Mouse (Mus musculus) cerebellum, adult 2 months (tissue): Measurements from ENCODE around the gene Ddx31. TPM values are rescaled to one million over a fixed set of nuclear protein-coding genes. Genes with fewer than 3 reads are reported as not detected.

Experiments
- DNase-seq, 2 experiments: peaks; one replicate each; pipeline ENCODE4 v3.0.0; 2021
- H3K27ac ChIP-seq: fragments of 200-500 bp; 2 replicates; pipeline ENCODE4 v1.5.1; 2012; ENCODE audit warnings: low read length, control low read depth, inconsistent platforms; ENCODE audit not compliant: insufficient read depth
- H3K27me3 ChIP-seq: fragments of 200-500 bp; 2 replicates; pipeline ENCODE4 v1.6.1; 2012; ENCODE audit warnings: inconsistent platforms, mild to moderate bottlenecking, low read length, moderate library complexity; ENCODE audit not compliant: control insufficient read depth, insufficient read depth
- H3K4me1 ChIP-seq: fragments of 200-500 bp; 2 replicates; pipeline ENCODE4 v1.6.1; 2011; ENCODE audit warnings: low read length; ENCODE audit not compliant: control insufficient read depth, insufficient read depth
- H3K4me3 ChIP-seq: fragments of 200-500 bp; replicated peaks from 2 replicates; pipeline ENCODE3; 2011; ENCODE audit warnings: mild to moderate bottlenecking, low read depth, low read length, control low read depth; ENCODE audit not compliant: insufficient read depth
- CTCF ChIP-seq: fragments of 200-500 bp; IDR thresholded peaks from 2 replicates; pipeline ENCODE4 v1.5.1; 2011; ENCODE audit warnings: low read depth, mild to moderate bottlenecking, control low read depth, low read length, moderate library complexity, borderline replicate concordance; ENCODE audit not compliant: insufficient read depth
- POLR2A ChIP-seq: fragments of 200-500 bp; IDR thresholded peaks from 2 replicates; pipeline ENCODE4 v1.6.1; 2011; ENCODE audit warnings: low read length, control low read depth, borderline replicate concordance; ENCODE audit not compliant: insufficient read depth
- whole genome bisulfite sequencing: fragments of 180-500 bp; shearing (Covaris S2); methylation state at CpG from one replicate; pipeline ENCODE4 v1.1.7; 2018; 5-methylcytosine and 5-hydroxymethylcytosine counted together
- polyA plus RNA-seq: library from polyadenylated mRNA; depleted of rRNA; stranded (reverse); fragments of >200 nt; gene quantifications from 2 replicates; pipeline ENCODE4 v1.2.3, GENCODE M21; 2012

Ddx31 gene
- polyA plus RNA-seq, 1 experiment = 6.4 TPM

GRCm38 (mm10) chr2:28909186-28909817, 69.1 kb downstream of the Ddx31 start:
- Histone ChIP-seq H3K4me3 (no peak overlapping the region), H3K27ac (no peak overlapping the region), H3K4me1 (peaks cover 3% of the 10 kb centered on the region; the same call in 1 of the 2 replicates), H3K27me3 (no peaks in the 10 kb centered on the region)
- 46% methylated on average over 41 of the region's 41 CpGs for WGBS
- no peak for DNase-seq
- TF ChIP-seq CTCF (no peak), POLR2A (no peak)

DNA sequence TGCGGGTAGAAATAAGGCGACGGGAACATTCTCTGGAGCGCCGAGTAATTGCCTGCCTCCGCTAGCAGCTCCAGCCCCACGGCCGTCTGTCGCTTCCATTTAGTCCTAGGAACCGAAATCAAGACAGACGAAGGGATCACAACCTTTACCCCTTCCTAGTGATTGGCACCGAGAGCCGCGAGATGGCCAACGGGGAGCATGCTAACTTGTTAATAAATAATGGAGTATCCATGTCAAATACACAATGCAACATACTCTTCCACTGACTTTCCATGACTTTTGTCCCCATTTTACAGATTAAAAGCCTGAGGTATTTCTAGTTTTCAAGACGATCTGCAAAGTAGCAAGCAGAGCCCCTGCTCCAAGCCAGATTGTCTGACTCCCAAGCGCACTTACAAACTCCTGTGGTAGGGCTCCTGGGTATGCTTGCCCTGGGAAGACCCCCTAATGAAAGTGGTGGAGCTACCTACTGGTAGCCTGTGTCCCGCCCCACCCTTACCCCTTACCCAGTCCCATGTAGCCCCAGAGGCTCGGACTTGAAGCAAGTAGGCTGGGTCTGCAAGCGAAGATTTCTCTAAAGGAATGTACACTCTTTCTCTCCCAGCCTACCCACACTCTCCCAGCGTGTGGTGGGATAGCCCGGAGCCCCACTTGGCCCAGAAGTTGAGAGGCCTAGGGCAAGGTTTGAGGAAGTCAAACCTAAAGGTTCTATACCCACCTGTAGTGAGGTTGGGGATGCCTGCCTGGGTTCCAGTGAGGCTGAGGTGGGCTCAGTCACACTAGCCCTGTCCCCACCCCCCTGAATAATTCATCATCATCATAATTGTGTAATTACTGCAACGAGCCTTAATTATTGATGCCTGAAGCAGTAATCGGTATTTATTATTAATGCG, 69.9 kb downstream of the Ddx31 start:
- Histone ChIP-seq H3K4me3 (no peak overlapping the region), H3K4me1 (peaks cover 3% of the 10 kb centered on the region; the same call in 1 of the 2 replicates), H3K27me3 (no peaks in the 10 kb centered on the region), H3K27ac (no peak overlapping the region)
- WGBS = 68% methylated on average over 25 of the region's 25 CpGs
- TF ChIP-seq CTCF (no peak), POLR2A (no peak)
- no peak for DNase-seq

DNA sequence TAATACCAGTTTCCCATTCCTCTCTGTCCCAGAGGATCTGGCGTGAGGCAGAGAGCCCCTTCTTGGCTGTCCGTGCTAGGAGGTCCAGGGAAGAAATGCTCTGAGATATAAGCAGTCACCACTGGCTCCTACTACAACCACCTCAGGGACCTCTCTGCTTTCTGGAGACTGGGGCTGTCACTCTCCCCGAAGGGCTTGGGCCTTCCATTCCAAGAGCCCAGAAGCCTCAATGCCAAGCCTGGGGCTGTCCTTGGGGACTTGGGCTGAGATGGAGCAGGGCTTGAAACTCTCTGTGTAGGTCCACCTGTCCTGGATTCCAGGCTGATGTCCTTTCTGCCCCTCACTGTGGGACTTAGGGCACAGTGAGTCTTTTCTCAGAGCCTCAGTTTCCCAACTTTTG, 70.7 kb downstream of the Ddx31 start:
- WGBS = 68% methylated on average over 3 of the region's 3 CpGs
- no peaks in the 10 kb centered on the region for H3K27me3 ChIP-seq
- no peak for TF ChIP-seq POLR2A
- TF ChIP-seq CTCF = no peak
- peaks cover 3% of the 10 kb centered on the region; the same call in 1 of the 2 replicates for H3K4me1 ChIP-seq
- H3K27ac ChIP-seq = no peak overlapping the region
- no peak for DNase-seq
- no peak overlapping the region for H3K4me3 ChIP-seq

- WGBS = 30% methylated on average over 44 of the region's 44 CpGs
- peaks cover 3% of the 10 kb centered on the region; the same call in 1 of the 2 replicates for H3K4me1 ChIP-seq
- H3K4me3 ChIP-seq = peak overlapping the region; percentile 31
- DNase-seq = no peak
- no peaks in the 10 kb centered on the region for H3K27me3 ChIP-seq
- TF ChIP-seq POLR2A (no peak), CTCF (no peak)
- H3K27ac ChIP-seq = no peak overlapping the region
These were observed 71.3 kb downstream of the Ddx31 start for GRCm38 (mm10) chr2:28911331-28912038.

GRCm38 (mm10) chr2:28912039-28912700, 72.0 kb downstream of the Ddx31 start:
- no peak overlapping the region for H3K27ac ChIP-seq
- WGBS = 36% methylated on average over 33 of the region's 33 CpGs
- H3K4me3 ChIP-seq = peak overlapping the region; percentile 31
- H3K27me3 ChIP-seq = no peaks in the 10 kb centered on the region
- peak in 1 of 2 experiments; percentile 43 for DNase-seq
- peaks cover 6% of the 10 kb centered on the region; the same call in 1 of the 2 replicates for H3K4me1 ChIP-seq
- no peak for TF ChIP-seq CTCF
- TF ChIP-seq POLR2A = no peak

DNA sequence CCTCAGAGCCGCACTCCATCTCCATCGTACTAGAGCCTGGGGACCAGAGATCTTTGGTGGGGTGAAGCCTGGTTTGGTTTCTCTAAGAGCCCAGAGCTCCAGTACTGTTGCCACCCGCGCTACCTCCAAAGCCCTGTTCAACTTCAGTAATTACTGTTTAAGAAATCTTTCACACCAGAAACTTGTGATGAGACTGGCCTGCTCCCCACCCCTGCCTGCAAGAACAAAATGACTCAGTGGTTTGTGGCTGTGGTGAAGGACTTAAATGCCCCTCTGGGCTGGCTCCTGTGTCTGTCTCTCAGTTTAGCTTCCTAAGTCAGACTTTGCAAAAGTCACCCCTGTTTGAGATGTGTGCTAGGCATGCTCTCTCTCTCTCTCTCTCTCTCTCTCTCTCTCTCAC, 72.8 kb downstream of the Ddx31 start:
- no peak overlapping the region for H3K27ac ChIP-seq
- peaks cover 9% of the 10 kb centered on the region for H3K4me1 ChIP-seq
- no peak overlapping the region for H3K4me3 ChIP-seq
- H3K27me3 ChIP-seq = no peaks in the 10 kb centered on the region
- TF ChIP-seq POLR2A (no peak), CTCF (no peak)
- WGBS = 65% methylated on average over 4 of the region's 4 CpGs
- DNase-seq = no peak

GRCm38 (mm10) chr2:28914121-28914520, 73.9 kb downstream of the Ddx31 start:
- no peak overlapping the region for H3K27ac ChIP-seq
- H3K4me1 ChIP-seq = peaks cover 6% of the 10 kb centered on the region
- no peaks in the 10 kb centered on the region for H3K27me3 ChIP-seq
- WGBS = 37% methylated on average over 2 of the region's 2 CpGs
- H3K4me3 ChIP-seq = no peak overlapping the region
- TF ChIP-seq POLR2A (no peak), CTCF (no peak)
- no peak for DNase-seq
